Mouse (Mus musculus): ENCODE measurements around the gene Actn3.

DNA sequence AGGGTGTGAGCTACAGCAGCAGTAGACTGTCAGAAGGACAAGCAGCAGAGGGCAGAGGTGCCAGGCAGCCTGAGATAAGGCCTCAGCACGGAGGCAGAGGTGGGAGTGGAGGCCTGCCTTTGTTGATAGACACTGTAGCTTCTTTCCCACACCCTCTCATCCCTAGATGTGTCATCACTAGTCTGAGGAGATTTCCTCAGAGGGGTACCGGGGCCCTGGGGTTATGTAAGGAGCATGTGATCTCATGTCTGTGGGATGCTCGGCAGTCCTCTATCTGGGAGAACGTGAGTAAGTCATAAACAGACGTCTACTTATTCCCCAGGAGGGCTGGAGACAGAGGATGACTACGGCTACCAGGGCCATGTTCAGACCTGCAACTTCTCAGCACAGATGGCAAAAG lies 18.6 kb downstream of the Actn3 start:
- TF ChIP-seq GATA1 (IDR thresholded peaks at IDR 0.05; ENCODE audit: borderline replicate concordance, low read length) (no peak), FLI1 (IDR thresholded peaks at IDR 0.05; ENCODE audit: low read length) (no peak)

Measured in megakaryocyte, embryonic 14.5 days (primary cell).